Mouse (Mus musculus) heart, postnatal 0 days (tissue): ENCODE measurements around the gene Srms.

Experiments
- CTCF ChIP-seq: IDR thresholded peaks from 2 replicates; pipeline ENCODE4 v1.5.1; 2016; ENCODE audit warnings: antibody characterized with exemption, control low read depth, low read depth
- EP300 ChIP-seq: IDR thresholded peaks from 2 replicates; pipeline ENCODE4 v1.6.1; 2016; ENCODE audit warnings: antibody characterized with exemption, low read depth

GRCm38 (mm10) chr2:181174646-181175045, 38.3 kb downstream of the Srms start:
- TF ChIP-seq CTCF, result no peak
- no peak for TF ChIP-seq EP300
